Mouse (Mus musculus) limb, embryonic 10.5 days (tissue): ENCODE measurements around the gene Pafah2. TPM values are rescaled to one million over a fixed set of nuclear protein-coding genes. Genes with fewer than 3 reads are reported as not detected.

Source experiments
- DNase-seq: peaks from one replicate; pipeline ENCODE4 v3.0.0-alpha.2; 2017; ENCODE audit warnings: low spot score
- H3K27ac ChIP-seq: fragments of 300-500 bp; sonication (generic); 2 replicates; pipeline ENCODE4 v1.5.1; 2016; ENCODE audit warnings: mild to moderate bottlenecking
- H3K27me3 ChIP-seq: fragments of 300-500 bp; sonication (generic); 2 replicates; pipeline ENCODE4 v1.6.1; 2016; ENCODE audit warnings: low read depth, mild to moderate bottlenecking; ENCODE audit not compliant: poor library complexity, severe bottlenecking
- H3K36me3 ChIP-seq: fragments of 300-500 bp; sonication (generic); 2 replicates; pipeline ENCODE4 v1.6.1; 2016; ENCODE audit warnings: mild to moderate bottlenecking, moderate library complexity
- H3K4me1 ChIP-seq: fragments of 300-500 bp; sonication (generic); 2 replicates; pipeline ENCODE4 v1.6.1; 2016
- H3K4me3 ChIP-seq: fragments of 300-500 bp; sonication (generic); 2 replicates; pipeline ENCODE4 v1.5.1; 2016; ENCODE audit warnings: mild to moderate bottlenecking, moderate library complexity
- H3K9me3 ChIP-seq: fragments of 300-500 bp; sonication (generic); replicated peaks from 2 replicates; pipeline ENCODE4 v1.6.1; 2016; ENCODE audit warnings: mild to moderate bottlenecking
- WGBS: fragments of 180-500 bp; shearing (Covaris S2); methylation state at CpG from one replicate; pipeline ENCODE4 v1.1.7; 2016; 5-methylcytosine and 5-hydroxymethylcytosine counted together
- polyA plus RNA-seq: library from polyadenylated mRNA; unstranded; fragments of >200 nt; fragmentation: Nextera tagmentation; extraction: Ambion mirVana; gene quantifications from 2 replicates; pipeline ENCODE4 v1.2.1, GENCODE M21; 2016

Gene Pafah2
- polyA plus RNA-seq, 1 experiment from 2014 or later, result 8.6 TPM

DNA sequence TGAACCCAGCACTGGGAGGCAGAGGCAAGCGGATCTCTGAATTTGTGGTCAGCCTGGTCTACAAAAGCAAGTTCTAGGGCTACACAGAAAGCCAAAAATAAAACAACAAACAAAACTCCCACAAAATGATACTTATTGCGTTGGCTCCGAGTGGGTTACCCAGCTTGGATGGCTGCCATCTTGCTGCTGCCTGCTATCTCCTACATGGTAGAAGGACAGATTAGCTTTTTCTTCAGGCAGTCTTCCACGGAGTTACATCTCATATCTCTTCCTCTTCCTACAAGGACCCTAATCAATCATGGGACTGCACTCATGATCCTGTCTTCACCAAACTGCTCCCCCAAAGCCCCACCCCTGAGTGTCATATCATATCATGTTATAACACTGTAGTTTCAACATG lies 43.8 kb downstream of the Pafah2 start:
- H3K4me1 ChIP-seq, result peaks cover 4% of the 10 kb centered on the region; the same call in 1 of the 2 replicates
- H3K27ac ChIP-seq, result no peak overlapping the region
- no peak for DNase-seq
- H3K36me3 ChIP-seq, result no peaks in the 10 kb centered on the region
- no peaks in the 10 kb centered on the region for H3K27me3 ChIP-seq
- WGBS, result 89% methylated on average over 4 of the region's 4 CpGs
- no peak overlapping the region for H3K4me3 ChIP-seq
- H3K9me3 ChIP-seq, result no peaks in the 10 kb centered on the region

DNA sequence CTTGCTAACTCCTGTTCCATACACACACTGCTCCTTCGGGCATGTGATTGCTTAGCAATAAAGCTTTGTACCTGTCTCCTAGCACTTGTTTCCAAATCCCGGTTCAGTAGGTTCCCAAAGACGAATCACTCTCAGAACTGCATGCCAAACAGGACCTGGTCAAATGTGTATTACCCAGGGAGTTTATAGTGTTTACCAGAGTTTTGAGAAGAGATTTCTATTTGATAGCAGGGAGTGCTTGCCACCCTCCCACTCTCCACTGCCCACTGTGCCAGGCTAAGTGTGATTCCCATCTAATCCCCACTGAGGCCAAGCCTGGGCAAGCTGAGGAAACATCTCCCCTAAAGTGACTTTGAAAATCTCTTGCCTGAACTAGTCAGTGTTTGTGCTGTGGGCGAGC lies 46.1 kb downstream of the Pafah2 start:
- no peaks in the 10 kb centered on the region for H3K36me3 ChIP-seq
- no peaks in the 10 kb centered on the region; the same call in 1 of the 2 replicates for H3K27me3 ChIP-seq
- DNase-seq, result no peak
- H3K9me3 ChIP-seq, result no peaks in the 10 kb centered on the region
- WGBS, result 86% methylated on average over 4 of the region's 4 CpGs
- no peak overlapping the region for H3K4me3 ChIP-seq
- no peak overlapping the region for H3K27ac ChIP-seq
- no peaks in the 10 kb centered on the region for H3K4me1 ChIP-seq

DNA sequence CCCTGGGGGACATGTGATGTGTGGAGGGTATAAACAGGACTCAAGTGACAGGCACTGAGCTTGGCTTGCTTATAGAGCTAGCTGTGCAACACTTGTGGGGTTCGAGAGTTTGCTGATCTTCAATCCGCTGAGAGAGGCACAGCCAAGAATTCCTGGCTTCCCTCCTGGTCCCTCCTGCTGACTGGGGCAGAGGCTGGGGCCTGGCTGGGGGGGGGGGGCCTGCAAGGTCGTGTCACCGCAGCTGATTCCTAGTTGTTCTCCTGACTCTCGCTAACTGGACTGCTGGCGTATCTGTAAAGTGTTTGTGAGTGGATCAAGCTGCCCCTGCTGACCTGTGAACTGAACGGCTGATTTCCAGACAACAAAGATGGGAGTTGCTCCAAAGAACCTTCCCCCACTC lies 47.5 kb downstream of the Pafah2 start:
- H3K4me3 ChIP-seq, result no peak overlapping the region
- no peaks in the 10 kb centered on the region for H3K36me3 ChIP-seq
- DNase-seq, result no peak
- no peaks in the 10 kb centered on the region for H3K9me3 ChIP-seq
- H3K27ac ChIP-seq, result no peak overlapping the region
- H3K27me3 ChIP-seq, result peaks cover 10% of the 10 kb centered on the region; the same call in 1 of the 2 replicates
- H3K4me1 ChIP-seq, result no peaks in the 10 kb centered on the region; the same call in 1 of the 2 replicates
- WGBS, result 59% methylated on average over 7 of the region's 7 CpGs

DNA sequence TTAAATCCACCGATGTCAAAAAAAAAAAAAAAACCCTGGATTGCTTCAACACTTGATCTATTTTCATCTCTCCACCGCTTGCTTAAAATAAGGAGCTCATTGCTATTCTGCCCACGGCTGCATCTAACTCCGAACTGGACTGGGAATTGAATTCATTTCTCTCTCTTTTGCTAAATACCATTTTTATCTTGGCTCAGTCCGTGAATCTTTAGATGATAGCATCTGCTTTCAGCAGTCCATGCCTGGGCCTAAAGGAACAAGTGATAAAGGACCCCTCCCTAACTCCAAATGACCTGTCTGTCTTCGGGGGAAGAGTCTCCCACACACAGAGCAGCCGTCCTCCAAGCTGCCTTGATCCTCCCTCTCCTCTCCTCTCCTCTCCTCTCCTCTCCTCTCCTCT lies 48.8 kb downstream of the Pafah2 start:
- peaks cover 24% of the 10 kb centered on the region for H3K27me3 ChIP-seq
- 63% methylated on average over 7 of the region's 7 CpGs for WGBS
- no peaks in the 10 kb centered on the region for H3K9me3 ChIP-seq
- no peak overlapping the region for H3K27ac ChIP-seq
- no peak for DNase-seq
- H3K4me3 ChIP-seq, result no peak overlapping the region
- no peaks in the 10 kb centered on the region for H3K36me3 ChIP-seq
- H3K4me1 ChIP-seq, result peaks cover 4% of the 10 kb centered on the region

DNA sequence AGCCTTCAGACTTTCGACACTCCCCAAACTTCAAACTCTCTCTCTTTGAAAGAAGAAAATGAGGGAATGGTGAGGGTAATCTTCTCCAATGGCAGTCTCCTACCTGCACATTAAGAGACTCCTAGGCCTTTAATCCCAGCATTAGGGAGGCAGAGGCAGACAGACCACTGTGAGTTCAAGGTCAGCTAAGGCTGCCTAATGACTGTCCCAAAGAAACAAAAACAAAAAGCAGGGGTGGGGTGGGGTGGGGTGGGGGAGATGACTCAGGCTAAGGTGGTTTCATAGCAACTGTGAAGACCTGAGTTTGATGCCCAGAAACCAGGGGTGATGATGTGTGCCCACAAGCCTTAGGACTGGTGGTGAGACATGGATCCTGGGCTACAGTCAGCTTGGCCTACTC lies 49.4 kb downstream of the Pafah2 start:
- no peaks in the 10 kb centered on the region for H3K9me3 ChIP-seq
- no peak overlapping the region for H3K27ac ChIP-seq
- H3K4me3 ChIP-seq, result no peak overlapping the region
- peaks cover 9% of the 10 kb centered on the region for H3K4me1 ChIP-seq
- no peak for DNase-seq
- H3K36me3 ChIP-seq, result no peaks in the 10 kb centered on the region
- H3K27me3 ChIP-seq, result peaks cover 29% of the 10 kb centered on the region
- WGBS, result 38% methylated on average over 1 of the region's 1 CpGs

DNA sequence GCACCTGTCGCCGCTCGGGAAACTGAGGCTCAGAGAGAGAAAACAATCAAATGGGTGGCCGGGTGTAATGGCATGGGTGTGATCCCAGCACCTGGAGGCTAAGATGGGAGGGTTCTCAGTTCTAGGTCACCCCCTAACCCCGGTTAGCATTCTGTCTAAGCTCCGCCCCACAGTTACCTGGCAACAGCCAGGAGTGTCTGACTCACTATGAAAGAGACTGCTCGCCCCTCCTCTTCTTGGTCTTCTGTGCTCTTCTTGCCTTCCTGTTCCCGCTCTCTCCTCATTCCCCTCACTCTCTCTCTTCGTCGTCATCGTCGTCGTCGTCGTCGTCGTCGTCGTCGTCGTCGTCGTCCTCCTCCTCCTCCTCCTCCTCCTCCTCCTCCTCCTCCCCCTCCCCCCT lies 51.8 kb downstream of the Pafah2 start:
- DNase-seq, result no peak
- H3K36me3 ChIP-seq, result no peaks in the 10 kb centered on the region
- no peaks in the 10 kb centered on the region for H3K9me3 ChIP-seq
- H3K27me3 ChIP-seq, result peaks cover 54% of the 10 kb centered on the region
- H3K27ac ChIP-seq, result no peak overlapping the region
- 49% methylated on average over 23 of the region's 23 CpGs for WGBS
- H3K4me3 ChIP-seq, result no peak overlapping the region
- peaks cover 16% of the 10 kb centered on the region for H3K4me1 ChIP-seq

DNA sequence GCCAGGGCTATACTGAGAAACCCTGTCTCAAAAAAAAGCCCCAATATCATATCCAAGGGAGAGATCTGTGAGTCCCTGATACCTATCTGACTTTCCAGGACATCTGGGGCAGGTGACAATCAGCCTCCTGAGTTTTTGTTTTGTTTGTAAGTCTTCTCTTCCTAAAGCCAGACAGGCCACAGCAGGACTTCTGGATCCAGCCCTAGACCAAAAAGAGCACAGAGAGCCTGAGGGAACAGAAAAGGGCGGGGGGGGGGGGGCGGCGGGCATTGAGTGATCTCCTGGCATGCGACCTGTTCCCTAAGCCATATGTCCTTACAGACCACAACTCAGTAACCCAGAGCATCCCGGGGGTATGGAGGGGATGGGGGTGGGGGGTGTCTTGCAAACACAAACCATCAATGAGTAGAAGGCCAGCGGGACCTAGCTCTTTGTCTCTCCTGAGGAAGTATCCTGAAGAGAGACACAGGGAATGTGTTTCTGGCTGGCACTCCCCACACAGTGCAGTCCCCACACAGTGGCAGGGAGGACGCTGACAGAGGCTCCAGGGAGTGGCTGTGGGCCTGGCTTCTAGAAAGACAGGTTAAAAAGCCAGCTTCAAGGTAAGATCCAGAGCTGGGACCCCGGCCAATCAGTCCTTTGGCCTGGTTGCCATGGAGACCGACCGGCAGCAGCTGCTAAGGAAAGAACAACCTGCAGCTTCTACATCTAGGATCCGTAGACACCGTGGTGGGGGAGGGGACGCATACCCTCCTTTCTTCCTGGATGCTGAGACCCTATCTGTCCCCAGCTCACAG lies 53.7 kb downstream of the Pafah2 start:
- Histone ChIP-seq H3K27me3 (peaks cover 72% of the 10 kb centered on the region), H3K9me3 (no peaks in the 10 kb centered on the region), H3K4me3 (no peak overlapping the region), H3K27ac (peak overlapping the region; percentile 27; the same call in 1 of the 2 replicates), H3K4me1 (peaks cover 24% of the 10 kb centered on the region), H3K36me3 (no peaks in the 10 kb centered on the region)
- DNase-seq, result peak; percentile 68
- whole genome bisulfite sequencing, result 29% methylated on average over 13 of the region's 13 CpGs

DNA sequence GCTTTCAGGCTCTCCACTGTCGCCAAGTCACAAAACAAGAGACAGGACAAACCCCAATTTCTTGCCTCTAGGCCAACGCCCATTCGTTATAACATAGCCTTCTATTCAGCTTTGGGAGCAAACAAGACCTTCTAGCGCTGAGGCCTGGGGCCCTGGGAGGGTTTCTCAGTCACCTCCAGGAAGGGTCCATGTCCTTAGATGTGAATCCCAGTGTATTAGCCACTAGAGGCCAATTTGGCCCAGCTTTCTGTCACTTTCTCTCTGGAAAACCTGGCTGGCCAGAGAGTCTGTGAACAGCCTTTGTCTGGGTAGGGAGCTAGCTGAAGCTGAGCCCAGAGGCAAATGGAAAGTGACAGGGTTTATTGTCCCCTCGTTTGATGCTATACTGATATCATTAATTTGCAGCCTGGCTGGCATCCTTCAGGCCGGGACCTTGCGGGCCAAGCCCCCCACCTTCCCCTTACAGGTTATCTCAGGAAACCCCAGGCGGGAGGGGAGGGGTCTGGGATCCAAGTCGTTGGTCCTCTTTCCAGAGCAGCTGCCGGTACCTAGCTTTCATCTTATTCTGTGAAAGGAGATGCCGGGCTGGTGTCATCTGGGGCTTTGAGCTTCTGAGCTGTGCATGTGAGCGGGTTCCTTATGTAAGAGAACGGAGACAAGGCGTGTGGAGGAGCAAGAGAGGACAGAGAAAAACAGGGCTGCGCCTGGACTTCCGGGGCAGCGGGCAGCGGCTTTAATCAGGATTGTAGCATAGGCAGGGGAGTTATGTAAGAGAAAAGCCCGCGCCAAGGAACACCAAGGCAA lies 54.5 kb downstream of the Pafah2 start:
- Histone ChIP-seq H3K36me3 (no peaks in the 10 kb centered on the region), H3K4me3 (peak overlapping the region; percentile 35), H3K4me1 (peaks cover 29% of the 10 kb centered on the region), H3K9me3 (no peaks in the 10 kb centered on the region), H3K27ac (peak overlapping the region; percentile 27), H3K27me3 (peaks cover 80% of the 10 kb centered on the region)
- DNase-seq, result peak; percentile 48
- 14% methylated on average over 20 of the region's 20 CpGs for WGBS

DNA sequence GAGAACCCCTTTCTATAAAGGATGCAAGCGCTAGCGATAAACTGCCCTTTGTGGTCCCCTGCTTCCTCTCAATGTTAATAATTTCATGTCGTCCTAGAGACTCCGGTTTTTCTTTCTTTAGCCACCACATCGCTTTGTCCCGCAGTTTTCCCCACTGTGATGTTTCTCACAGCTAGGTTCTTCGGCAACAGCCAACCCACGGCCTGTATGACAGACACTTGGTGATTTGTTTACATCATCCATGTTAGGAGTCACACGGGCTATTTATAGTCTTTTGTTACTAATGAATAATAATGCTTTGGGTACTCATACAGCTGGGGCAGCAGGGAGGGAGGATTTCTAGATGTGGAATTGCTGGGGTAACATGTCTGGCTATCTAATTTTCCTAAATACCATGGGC lies 55.4 kb downstream of the Pafah2 start:
- Histone ChIP-seq H3K9me3 (no peaks in the 10 kb centered on the region), H3K27ac (no peak overlapping the region), H3K4me1 (peaks cover 29% of the 10 kb centered on the region), H3K4me3 (no peak overlapping the region), H3K27me3 (peaks cover 82% of the 10 kb centered on the region), H3K36me3 (no peaks in the 10 kb centered on the region)
- DNase-seq, result no peak
- WGBS, result 78% methylated on average over 9 of the region's 9 CpGs

DNA sequence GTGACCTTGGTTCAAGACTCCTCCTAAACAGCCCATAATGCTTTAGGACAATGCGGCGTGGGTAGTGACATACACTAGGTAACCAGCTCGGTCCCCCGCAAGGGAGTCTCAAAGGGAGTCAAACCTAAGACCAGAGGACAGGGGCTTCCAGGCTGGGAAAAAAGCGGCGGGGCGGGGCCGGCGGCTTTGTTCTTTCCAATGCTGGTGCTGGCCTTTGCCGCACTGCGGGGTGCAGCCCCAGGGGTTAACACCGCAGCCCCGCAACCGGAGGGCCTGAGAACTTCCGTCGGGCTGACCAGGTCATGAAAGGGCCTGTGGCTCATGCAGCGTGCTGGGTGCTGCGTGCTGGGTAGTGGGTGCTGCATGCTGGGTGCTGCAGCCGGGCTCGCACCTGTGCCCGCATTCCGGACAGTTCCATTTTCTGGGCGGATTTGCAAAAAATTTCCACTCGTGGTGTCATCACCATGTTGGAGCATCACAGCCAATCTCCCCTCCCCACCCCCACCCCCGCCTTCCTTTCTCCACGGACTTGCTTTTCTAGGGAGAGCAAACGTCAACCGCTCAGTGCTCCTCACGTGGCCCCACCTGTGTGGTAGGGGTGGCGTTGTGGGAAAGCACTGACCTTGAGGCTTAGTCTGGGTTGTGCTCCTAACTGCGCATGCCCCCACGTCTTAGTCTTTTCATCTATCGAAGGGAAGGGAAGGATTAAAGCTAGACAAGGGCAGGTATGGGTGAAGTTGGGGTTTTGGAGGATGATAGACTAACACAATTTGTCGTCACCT lies 57.7 kb downstream of the Pafah2 start:
- no peak overlapping the region for H3K27ac ChIP-seq
- H3K4me3 ChIP-seq, result peak overlapping the region; percentile 23
- H3K4me1 ChIP-seq, result peaks cover 36% of the 10 kb centered on the region
- H3K36me3 ChIP-seq, result no peaks in the 10 kb centered on the region
- H3K9me3 ChIP-seq, result no peaks in the 10 kb centered on the region
- 28% methylated on average over 34 of the region's 34 CpGs for WGBS
- peaks cover 70% of the 10 kb centered on the region for H3K27me3 ChIP-seq
- peak; percentile 47 for DNase-seq

DNA sequence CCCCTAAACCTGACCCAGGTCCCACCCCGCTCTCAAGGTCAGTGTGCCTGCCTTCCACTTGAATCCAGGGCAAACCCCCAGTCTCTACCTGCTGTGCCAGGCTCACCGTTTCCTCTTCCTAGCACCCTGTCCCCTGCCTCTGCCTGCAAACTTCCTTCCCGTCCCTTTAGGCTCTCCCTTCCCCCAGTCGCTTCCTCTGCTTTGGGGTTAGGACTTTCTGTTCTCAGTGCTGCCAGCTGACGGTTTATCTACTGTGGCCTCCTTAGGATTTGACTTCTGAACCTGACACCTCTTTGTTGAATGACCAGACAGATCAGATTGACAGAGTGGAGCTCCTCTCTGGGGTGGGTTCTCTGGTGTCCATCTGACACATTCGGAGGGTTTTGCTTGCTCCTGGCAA lies 59.2 kb downstream of the Pafah2 start:
- DNase-seq, result no peak
- 46% methylated on average over 6 of the region's 6 CpGs for WGBS
- H3K9me3 ChIP-seq, result no peaks in the 10 kb centered on the region
- no peaks in the 10 kb centered on the region for H3K36me3 ChIP-seq
- H3K4me3 ChIP-seq, result no peak overlapping the region
- H3K27ac ChIP-seq, result 0 out of 2 replicates have a peak overlapping the region, but pooled peaks have one; percentile 25
- H3K4me1 ChIP-seq, result peaks cover 28% of the 10 kb centered on the region
- peaks cover 55% of the 10 kb centered on the region for H3K27me3 ChIP-seq

DNA sequence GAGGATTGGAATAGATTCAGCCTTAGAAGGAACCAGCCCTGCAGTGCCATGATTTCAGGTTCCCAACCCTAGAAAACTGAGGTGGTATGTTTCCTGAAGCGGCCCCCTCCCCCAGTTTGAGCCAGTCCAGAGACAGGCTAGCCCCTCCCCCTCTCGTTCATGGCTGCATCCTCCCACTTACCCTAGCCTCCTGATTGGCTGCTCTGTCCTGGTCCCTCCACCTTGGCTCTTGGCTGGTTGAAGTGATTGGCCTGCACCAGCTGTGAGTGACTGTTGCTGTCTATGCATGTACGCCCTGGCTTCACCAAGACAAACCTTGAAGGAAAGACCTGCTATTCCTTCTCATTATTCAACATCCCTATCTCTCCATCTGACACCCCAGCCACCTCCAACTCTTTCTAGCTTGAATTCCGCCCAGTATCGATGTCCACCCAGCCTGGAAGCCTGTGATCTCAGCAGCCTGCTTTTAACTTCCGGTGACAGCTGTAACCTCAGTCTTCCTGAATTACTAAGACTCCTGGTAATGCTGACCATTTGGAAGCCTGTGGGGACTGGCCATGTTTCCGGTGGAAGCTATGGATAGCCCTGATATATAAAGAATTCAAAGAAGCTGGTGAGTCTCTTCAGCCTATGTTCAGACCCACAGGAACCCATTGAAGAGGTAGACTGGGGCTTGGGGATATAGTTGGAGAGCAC lies 61.2 kb downstream of the Pafah2 start:
- Histone ChIP-seq H3K4me1 (peaks cover 20% of the 10 kb centered on the region), H3K27me3 (peaks cover 35% of the 10 kb centered on the region), H3K27ac (no peak overlapping the region), H3K9me3 (no peaks in the 10 kb centered on the region), H3K36me3 (no peaks in the 10 kb centered on the region), H3K4me3 (no peak overlapping the region)
- 53% methylated on average over 7 of the region's 7 CpGs for WGBS
- no peak for DNase-seq
